Mouse (Mus musculus) megakaryocyte progenitor cell, adult 5-6 weeks (primary cell): ENCODE measurements around the gene Pdia4. TPM values are rescaled to one million over a fixed set of nuclear protein-coding genes. Genes with fewer than 3 reads are reported as not detected.
"Not testable (repeated sequence)": the region's sequence is repeated elsewhere in the genome, so short reads cannot be mapped to it uniquely, and the experiment has no call there.

Experiments used
- ATAC-seq: replicated peaks from 2 replicates; pipeline ENCODE4 v1.8.0; 2016; ENCODE audit warnings: mild to moderate bottlenecking, moderate TSS enrichment, inconsistent platforms; ENCODE audit not compliant: poor library complexity
- total RNA-seq, 2 experiments: library from RNA; stranded (forward) in 1 of 2; stranded (reverse) in 1 of 2; fragments of 157-497, 149-512 nt in 1 of 2; fragments of 200-1000 nt in 1 of 2; gene quantifications; 2 replicates each; pipeline versions ENCODE4 v1.2.3 to v1.2.4; 2015 to 2017

Pdia4 gene
- total RNA-seq (2015) (158 and 161 TPM in 2 replicates), total RNA-seq (2017) (480 and 490 TPM in 2 replicates)

GRCm38 (mm10) chr6:47813257-47813878 is at the start of gene Pdia4:
Gene Pdia4 (minus strand): TSS chr6:47813430.
- ATAC-seq: peak; percentile 90

GRCm38 (mm10) chr6:47857729-47858128 is 44.5 kb upstream of the Pdia4 start:
- ATAC-seq: not testable (repeated sequence)

GRCm38 (mm10) chr6:47857241-47857640 is 44.0 kb upstream of the Pdia4 start:
- no peak for ATAC-seq

- no peak for ATAC-seq
Measured at GRCm38 (mm10) chr6:47845779-47846178, 32.5 kb upstream of the Pdia4 start.

DNA sequence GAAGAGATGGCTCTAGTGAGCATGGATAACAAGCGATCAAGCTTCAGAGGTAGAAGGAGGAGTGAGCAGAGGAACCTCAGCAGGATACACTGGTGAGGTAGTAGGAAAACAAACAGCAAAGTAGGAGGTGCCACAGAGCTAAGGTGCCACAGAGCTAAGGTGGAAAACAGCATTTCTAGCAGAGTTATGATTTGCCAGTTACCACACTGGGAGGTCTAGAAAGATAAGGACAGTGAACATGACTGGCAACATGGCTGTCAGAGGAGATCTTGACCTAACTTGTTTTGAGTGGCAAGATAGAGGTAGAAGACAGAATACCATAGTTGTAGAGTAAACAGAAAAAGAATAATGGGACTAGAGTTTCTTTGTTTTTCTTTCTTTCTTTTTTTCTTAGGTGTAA is 29.1 kb upstream of the Pdia4 start:
- ATAC-seq: peak; percentile 70

DNA sequence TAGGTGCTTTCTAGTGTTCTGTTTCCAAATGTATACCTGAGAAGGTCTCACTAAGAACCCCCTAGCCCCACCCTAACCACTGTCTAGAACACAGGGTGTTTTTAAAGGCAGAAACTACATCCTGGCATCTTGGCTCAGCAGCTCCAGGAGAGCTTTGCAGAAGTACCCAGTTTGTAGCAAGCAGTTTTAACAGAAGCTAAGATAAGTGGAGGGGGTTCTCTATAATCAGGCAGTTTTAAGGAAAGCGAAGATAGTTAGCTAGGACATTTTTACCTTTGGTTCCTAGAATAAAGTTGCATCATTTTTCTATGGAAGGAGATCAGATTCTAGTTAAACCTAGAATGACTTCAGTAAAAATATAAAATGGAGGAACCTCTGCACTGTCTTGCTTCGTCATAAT is 28.6 kb upstream of the Pdia4 start:
- ATAC-seq: no peak

DNA sequence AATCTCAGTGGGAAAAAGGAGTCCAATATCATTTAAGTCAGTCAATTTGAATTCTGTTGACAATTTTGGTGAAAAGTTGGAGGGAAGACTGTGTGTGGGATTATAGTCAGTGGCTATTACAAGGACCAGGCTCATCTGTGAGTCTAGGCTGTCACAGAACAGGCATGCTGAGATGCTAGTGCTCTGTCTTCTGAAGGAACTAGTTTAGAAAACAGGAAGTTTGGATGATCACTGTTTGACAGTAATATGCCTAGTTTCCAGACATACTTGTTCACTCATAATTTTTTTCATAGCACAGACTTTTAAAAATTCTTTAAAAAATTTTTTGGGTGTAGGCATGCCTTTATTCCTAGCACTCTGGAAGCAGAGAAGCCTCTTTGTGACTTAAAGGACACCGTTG is 27.8 kb upstream of the Pdia4 start:
- ATAC-seq: no peak

DNA sequence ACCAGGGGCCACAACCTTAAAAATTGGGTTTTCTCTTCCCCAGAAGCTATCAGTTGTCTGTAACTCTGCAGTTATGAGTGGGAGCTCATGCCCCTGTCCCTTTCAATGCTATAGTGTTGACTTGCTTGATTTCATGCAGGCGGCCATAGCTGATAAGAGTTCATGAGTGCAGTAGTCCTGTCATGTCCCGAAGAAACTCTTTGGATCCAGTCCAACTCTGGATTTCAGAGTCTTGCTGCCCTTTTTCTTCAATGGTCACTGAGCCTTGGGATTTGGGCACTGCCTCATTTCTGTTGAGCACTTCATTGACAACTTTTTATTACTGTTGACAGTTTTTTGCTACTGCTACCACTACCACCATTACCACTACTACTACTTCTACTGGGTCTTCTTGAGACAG is 24.4 kb upstream of the Pdia4 start:
- ATAC-seq: no peak

GRCm38 (mm10) chr6:47835984-47836521 is 22.8 kb upstream of the Pdia4 start:
- peak; percentile 47 for ATAC-seq

DNA sequence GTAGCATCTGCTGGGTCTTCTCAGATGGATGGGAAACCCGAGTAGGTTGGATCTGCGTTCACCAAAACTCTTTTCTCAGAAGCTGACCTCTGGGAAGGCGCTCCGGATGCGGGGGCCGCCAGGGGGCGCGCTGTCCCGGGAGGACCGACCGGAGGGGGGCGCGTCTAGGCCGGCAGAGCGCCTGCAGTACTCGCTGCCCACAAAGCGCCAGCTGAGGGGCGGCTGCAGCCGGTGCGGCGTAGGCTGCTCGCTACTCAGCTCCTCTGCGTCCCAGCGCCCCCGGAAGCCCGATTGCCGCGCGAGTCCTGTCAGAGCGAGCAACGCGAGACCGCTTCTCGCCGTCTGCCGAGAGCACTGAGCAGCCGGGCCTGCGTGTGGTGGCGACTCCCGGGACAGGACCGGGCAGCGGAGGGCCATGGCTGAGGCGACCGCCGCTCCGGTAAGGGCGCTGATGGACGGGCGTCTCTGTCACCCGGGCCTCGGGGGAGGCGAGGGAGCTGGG is 22.3 kb upstream of the Pdia4 start, which contains the start of gene Zfp398:
TSS of gene Zfp398 (plus strand) at position 180 of the 502 bp plus-strand sequence.
- peak; percentile 89 for ATAC-seq

DNA sequence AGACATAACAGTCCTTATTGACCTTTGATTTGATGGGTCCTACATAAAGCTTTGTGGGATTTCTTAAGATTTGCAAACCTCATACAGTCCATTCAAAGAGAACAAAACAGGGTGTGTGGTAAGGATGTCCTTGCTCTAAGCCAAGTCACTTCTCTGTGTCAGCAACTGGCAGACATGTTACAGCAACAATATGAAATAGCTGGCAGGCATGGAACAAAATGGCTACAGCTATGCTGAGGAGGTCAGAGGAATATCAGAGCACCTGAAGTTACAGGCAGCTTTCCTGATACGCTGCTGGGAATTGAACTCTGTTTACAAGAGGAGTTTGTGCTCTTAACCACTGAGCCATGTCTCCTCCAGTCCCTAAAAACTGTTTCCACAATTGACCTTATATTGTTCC is 19.0 kb upstream of the Pdia4 start:
- ATAC-seq: no peak

DNA sequence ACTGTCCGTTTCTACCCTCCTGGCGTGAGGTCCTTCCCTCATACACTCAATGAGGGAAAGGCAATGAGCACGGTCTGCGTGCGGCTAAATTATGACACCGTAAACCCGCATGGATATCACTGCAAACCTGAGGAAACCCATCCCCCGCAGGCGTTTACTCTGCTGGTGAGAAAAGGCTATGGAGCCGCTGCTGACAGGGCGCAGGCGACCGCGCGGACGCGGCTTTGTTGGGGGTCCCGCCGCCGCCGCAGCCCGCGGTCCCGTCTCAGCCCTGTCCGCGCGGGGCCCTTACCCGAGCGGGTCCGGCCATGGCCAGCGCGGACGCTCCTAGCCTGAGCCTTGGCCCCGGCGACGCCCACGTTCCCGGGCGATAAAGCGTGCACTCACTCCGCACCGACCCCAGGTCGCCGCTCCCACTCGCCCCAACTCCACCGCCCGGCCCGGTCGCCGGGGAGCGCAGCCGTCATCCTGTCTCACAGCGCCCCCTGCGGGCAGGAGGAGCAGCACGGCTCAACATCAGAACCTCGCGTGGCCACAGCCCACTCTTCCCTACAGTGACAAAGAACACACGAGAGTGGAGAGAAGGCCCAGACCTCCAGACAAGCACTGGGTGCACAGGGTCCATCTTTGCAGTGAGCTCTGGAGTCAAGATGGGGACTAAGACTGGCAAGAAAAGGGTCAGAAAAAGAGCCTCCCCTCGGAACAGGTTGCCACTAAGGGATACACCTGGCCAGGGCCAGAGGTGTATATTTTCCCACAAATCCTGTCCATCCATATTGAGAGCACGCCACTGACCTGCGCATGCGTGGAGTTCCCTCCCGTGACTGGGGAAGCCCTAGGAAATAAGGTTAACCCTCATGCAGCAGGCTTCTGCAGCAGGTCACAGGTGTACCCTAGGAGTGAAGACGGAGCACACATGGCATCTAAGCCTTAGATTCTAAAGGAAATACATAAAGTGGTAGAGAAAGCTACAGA is 17.2 kb upstream of the Pdia4 start, which contains the start of gene Zfp786:
TSS of gene Zfp786 (minus strand) at position 764 of the 975 bp plus-strand sequence.
- peak; percentile 93 for ATAC-seq

DNA sequence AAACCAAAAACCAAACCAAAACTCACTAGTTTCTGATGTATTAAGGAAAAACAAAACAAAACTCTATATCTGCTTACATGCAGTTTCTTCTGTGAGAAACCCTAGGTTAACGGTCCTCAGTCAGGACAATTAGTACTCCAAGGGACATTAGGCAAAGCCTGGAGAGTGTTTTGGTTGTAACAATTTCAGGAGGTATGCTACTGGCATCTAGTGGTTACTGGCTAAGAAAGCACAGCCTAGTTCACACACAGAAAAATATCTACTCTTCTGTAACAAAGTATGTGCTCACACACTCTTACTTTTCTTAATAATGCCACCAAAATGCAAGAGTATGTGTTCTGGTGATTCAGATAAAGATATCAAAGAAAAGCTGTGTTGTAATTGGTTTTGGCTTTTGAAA is 15.7 kb upstream of the Pdia4 start:
- peak; percentile 58 for ATAC-seq

GRCm38 (mm10) chr6:47827462-47827861 is 14.2 kb upstream of the Pdia4 start:
- ATAC-seq: no peak

DNA sequence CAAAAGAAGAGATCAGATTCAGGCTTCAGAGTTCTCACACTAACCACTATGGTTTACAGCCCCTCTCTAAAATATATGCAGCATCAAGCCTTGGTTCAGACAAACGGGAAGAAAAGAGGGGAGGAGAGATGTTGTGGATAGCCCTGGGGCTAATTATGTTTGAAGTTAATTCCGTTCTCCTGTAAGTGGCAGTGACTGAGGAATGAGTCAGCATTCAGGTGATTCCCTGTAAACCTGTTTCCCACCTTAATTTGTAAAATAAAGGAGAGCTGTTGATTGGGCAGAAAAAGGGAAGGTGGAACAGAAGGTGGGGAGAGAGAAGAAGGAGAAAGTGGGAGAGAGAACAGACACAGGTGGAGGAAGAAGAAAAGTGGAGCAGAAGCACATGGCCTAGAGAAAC is 11.0 kb upstream of the Pdia4 start:
- ATAC-seq: no peak

DNA sequence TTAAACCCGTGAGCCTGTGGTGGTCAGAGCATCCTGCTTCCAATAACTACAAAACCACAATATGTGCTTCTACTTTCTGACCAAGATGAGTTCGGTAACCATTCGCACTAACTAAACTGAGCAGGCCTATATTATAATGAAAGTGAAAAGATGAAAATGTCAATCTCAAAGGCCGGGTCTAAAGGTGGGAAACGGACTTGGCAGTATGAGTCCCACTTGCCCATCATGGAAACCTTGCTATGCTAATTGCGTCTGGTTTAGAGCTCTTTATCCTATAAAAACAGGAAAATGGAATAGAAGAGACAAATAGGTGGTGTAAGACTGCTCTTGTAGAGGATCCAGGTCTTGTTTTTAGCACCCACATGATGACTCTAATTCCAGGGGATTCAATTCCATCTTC is 8.5 kb upstream of the Pdia4 start:
- no peak for ATAC-seq

DNA sequence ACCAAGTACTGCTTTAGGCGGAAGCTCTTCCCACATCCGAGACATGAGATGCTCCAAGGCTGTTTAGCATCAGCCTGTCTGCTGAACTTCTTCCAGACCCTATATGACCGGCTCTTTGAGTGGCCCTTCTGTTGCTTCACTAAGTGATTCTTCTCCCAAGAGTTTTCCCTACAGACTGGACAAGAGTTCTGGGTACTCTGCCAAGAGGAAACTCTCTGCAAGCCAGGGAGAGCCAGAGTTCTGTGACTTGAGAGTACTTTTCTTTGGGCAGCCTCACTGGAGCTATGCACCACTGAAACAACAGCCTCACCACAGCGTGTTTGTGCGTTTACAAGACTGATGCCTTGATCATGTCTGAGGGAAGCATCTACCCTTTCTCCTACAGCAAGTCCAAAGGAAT is 8.0 kb upstream of the Pdia4 start:
- ATAC-seq: no peak

DNA sequence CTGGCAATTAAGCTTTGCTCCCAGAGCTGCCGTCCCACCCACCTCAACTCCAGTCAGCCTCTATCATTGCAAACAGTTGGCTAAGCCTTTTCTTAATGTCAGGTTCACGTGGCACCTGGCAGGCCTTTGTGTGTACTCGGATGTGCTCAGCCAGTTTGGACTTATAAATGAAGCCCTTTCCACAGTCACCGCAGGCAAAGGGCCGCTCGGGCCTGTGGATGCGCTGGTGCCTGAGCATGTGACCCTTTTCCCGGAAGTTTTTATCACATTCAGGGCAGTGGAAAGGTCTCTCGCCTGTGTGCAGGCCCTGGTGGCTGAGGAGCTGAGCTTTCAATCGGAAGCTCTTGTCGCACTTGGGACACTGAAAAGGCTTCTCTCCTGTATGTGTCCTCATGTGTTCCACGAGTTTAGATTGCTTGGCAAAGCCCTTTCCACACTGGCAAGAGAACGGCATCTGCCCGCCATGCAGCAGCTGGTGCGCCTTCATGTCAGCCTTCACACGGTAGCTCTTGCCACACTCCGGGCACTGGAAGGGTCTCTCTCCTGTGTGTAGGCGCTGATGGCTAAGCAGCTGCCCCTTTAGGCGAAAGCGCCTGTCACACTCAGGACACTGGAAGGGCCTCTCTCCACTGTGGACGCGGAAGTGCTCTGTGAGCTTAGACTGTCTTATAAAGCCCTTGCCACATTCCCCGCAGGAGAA is 6.5 kb upstream of the Pdia4 start:
- no peak for ATAC-seq

GRCm38 (mm10) chr6:47818721-47819120 is 5.5 kb upstream of the Pdia4 start:
- no peak for ATAC-seq

DNA sequence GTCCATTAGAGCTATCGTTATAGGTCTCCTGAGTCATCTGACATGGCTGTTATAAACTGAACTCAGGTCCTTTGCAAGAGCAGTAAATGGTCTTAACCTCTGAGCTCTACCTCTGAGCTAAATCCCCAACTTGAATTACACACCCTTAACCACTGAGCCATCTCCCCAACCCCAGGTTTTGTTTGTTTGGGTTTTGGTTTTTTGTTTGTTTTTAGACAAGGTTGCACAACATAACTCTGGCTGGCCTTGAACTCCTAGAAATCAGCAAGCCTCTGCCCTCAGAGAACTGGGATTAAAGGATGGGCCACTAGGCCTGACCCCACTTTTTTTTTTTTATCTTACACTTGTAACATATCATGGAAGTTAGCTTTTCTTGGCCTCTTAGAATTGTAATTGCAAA is 2.9 kb upstream of the Pdia4 start:
- no peak for ATAC-seq
